Mouse (Mus musculus) thymus, postnatal 4 days (tissue): ENCODE measurements around the gene Tmub2.

Source experiments
- DNase-seq: peaks from one replicate; pipeline ENCODE4 v3.0.0; 2021

Tmub2 gene

DNA sequence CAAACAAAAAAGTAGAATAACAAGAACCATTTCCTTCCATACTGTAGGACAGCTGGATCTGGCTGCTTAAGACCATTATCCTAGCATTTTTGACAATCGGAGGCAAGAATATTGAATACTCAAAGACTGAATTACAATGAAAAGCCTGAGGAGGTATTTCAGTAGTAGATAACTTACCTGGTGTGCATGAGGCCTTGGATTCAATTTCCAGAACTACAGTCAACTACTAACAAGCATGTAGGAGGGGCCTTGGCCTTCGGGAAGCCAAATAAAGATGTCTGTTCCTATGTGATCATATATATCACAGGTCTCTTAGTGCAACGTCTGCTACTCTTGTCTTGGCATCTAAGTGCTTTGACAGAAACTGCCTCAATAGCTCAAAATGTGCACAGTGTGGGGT is 45.3 kb downstream of the Tmub2 start:
- DNase-seq = no peak

DNA sequence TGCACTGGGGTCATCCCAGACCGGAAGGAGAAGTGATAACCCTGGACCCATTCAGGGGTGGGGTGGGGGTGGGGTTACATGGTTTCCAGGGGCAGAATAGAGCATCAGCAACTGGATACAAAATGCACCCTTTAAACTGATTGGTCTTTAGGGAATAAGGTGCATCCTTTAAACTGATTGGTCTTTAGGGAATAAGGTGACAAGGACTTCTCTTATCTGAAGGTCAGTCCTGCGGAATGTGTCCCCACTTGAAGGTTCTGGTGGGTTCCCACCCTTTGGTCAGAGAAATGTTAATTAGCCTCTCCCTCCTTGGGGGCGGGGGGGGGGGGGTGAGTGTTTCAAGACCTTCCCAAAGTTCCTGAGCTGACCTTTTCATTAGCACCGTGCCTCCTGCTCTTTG is 47.1 kb downstream of the Tmub2 start:
- no peak for DNase-seq

DNA sequence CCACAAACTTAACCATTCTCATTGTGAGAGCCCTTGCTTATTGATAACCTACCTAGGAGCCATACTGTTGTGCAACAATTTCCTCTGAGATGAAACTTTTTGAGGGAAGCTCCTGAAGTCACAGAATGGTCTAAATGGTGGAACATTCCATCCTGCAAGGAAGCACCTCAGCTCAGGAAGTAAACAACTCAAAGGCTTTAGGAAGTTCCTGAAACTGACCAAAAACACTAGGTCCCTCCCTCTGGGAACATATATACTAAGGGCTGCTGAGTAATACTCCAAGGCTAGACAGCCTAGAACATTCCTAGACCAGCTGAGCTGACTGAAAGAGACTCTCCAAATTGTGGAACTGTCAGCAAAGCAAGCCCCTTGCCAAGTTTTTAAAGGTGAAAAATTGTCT is 48.3 kb downstream of the Tmub2 start:
- no peak for DNase-seq

DNA sequence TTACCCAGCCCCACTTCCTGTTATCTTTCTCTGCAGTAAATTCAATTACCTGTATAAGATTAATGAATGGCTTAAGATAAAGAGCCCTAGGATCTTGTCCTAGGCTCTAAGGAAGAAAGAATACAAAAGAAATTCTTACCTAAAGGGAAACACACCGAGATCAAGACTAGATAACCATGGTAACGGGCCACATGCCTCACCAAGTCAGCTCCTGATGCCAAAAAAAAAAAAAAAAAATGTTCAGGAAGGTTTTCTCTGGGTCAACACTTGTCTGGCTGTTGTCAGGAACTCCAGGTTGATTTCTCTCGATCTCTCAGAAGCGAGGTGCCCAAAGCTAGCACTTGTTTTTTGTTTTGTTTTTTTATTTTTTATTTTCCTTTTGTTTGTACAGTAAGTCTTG is 49.3 kb downstream of the Tmub2 start:
- DNase-seq = no peak

DNA sequence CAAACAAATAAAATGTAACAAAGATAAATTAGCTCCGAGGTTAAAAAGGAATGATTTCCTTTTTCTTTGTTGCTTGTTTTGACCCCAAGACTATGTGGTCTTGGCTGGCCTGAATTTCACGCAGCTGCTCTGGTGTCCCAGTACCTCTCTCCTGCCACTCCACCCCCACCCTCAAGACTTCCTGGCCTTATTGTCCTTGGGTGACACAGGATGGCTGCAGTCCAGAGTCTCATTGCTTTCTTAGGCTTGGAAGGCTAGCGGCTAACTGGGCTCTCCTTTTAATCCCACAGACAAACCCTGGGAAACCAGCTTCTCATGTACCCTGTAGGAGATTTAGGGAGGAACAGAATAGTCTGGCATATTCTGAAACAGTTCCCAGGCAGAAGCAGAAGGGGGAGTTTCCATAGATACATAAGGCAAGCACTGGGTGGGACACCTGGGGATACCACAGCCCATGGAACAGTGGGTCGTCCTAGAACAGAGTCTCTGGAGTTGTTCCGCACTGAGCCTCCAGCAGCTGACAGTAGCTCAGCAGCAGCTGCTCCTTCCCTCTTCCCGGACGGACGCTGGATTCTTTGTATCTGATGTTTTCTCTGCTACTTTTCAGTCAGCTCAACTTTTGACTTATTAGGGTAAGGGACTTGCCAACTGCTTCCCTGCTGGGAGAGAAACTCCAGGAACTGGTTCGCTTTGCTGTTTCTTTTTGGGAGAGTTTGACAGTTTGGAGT is 50.4 kb downstream of the Tmub2 start:
- no peak for DNase-seq

DNA sequence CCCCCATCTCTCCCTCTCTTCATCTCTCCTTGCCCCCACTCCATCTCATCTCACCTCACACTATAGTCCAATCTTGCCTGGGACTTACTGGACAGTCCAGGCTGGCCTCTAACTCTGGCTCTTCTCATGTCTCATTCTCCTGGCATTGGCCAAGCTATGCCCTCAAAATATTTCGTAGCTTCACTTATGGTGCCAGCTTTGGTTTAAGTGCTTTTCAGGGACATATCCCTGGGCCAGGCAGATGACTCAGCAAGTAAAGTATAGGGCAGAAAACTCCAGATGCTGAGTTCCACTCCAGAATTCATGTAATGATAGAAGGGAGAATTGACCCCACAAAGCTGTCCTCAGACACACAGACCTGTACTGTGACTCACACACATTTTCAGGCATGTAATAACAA is 51.5 kb downstream of the Tmub2 start:
- no peak for DNase-seq

DNA sequence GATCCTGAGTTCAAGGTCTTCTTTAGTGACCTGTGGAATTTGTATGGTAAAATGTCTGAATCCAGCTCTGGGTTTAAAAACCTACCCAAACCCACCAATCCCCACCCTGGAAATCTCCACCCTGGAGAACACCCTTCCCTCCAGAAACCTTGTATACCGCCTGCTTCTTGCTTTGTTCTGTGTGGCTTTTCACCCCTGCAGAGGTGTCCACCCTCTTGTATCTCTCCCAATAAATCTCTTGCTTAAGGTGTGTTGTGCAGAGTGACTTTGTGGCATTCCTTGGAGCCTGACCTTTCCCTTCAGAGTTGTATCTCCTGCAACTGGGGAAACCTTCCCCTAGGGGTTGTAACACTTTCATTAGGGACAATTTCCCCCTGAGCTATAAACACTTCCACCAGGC is 53.2 kb downstream of the Tmub2 start:
- no peak for DNase-seq

DNA sequence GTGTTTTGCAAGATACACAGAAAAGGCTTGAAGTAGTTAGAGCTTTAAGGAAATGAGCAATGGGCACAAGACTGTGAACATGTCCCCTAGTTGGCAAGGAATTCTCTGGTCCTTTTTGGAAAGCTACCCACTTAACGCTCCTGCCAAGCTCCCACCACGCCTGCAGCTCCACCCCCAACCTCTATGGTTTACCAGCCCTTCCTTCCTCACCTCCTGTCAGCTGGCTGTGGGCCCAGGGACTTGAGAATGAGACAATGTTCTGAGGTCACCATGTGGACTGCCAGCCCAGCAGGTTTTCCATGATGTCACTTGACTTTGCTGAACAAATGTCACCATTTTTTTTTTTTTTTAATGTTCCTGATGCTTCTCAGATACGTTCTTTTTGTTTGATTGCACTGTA is 53.8 kb downstream of the Tmub2 start:
- no peak for DNase-seq
